Mouse (Mus musculus) testis, adult 2 months (tissue): ENCODE results near the gene Synpo2. TPM values are rescaled to one million over a fixed set of nuclear protein-coding genes. Genes with fewer than 3 reads are reported as not detected.
A peak's percentile ranks its signal among the peaks of the same experiment; 100 is the strongest.

Source experiments
- H3K27ac ChIP-seq: fragments of 200-500 bp; 2 replicates; pipeline ENCODE4 v1.5.1; 2012; ENCODE audit warnings: low read depth, low read length; ENCODE audit not compliant: control insufficient read depth, insufficient read depth
- H3K27me3 ChIP-seq: fragments of 200-500 bp; 2 replicates; pipeline ENCODE4 v1.6.1; 2012; ENCODE audit warnings: mild to moderate bottlenecking, low read length, moderate library complexity; ENCODE audit not compliant: control insufficient read depth, insufficient read depth
- H3K36me3 ChIP-seq: fragments of 200-500 bp; 2 replicates; pipeline ENCODE4 v1.6.1; 2012; ENCODE audit warnings: mild to moderate bottlenecking, low read length; ENCODE audit not compliant: control insufficient read depth, insufficient read depth
- H3K4me1 ChIP-seq: fragments of 200-500 bp; 2 replicates; pipeline ENCODE4 v1.6.1; 2012; ENCODE audit warnings: low read length; ENCODE audit not compliant: control insufficient read depth, insufficient read depth
- H3K4me3 ChIP-seq: fragments of 200-500 bp; 2 replicates; pipeline ENCODE4 v1.5.1; 2012; ENCODE audit warnings: low read depth, mild to moderate bottlenecking, low read length, moderate library complexity, mixed read lengths; ENCODE audit not compliant: control insufficient read depth
- CTCF ChIP-seq: fragments of 200-500 bp; IDR thresholded peaks from 2 replicates; pipeline ENCODE4 v1.5.1; 2012; ENCODE audit warnings: low read depth, mild to moderate bottlenecking, inconsistent platforms, low read length, moderate library complexity; ENCODE audit not compliant: control insufficient read depth, insufficient read depth, insufficient replicate concordance
- POLR2A ChIP-seq: fragments of 200-500 bp; IDR thresholded peaks from 2 replicates; pipeline ENCODE4 v1.6.1; 2012; ENCODE audit warnings: low read depth, mild to moderate bottlenecking, inconsistent platforms, low read length, moderate library complexity; ENCODE audit not compliant: control insufficient read depth
- polyA plus RNA-seq: library from polyadenylated mRNA; depleted of rRNA; stranded (reverse); fragments of >200 nt; gene quantifications from 2 replicates; pipeline ENCODE4 v1.2.3, GENCODE M21; 2012; rRNA removed

Synpo2 gene
- 0.73 and 2.0 TPM in 2 replicates for polyA plus RNA-seq

DNA sequence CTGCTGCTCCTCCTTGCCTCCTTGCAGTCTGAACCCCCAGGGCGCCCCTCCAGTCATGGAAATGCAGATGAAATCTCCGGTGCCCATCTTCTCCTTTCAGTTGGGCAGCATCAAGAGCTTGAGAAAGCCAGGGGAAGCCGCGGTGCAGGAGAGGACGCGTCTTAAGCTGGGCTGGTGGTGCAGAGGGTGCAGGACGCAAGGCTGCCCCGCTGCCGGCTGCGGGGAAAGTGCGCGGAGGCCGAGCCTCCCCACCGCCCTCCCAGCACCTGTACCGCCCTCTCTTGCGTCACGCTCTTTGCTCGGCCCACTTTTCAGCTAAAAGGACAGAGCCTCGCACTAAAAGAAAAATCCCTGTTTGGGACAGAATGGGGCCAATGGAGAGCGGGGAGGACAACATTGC, at the start of gene Synpo2:
TSS of gene Synpo2 (minus strand) at position 229 of the 400 bp plus-strand sequence.
- Histone ChIP-seq H3K27me3 (no peaks in the 10 kb centered on the region), H3K4me1 (peaks cover 5% of the 10 kb centered on the region), H3K4me3 (peak within 1 kb of the TSS; percentile 61), H3K36me3 (no peaks in the 10 kb centered on the region), H3K27ac (no peak within 1 kb of the TSS)
- TF ChIP-seq POLR2A, result no peak
- no peak for TF ChIP-seq CTCF

GRCm38 (mm10) chr3:123285649-123286048, 49.7 kb upstream of the Synpo2 start:
- no peaks in the 10 kb centered on the region for H3K4me1 ChIP-seq
- no peak for TF ChIP-seq POLR2A
- TF ChIP-seq CTCF, result no peak

DNA sequence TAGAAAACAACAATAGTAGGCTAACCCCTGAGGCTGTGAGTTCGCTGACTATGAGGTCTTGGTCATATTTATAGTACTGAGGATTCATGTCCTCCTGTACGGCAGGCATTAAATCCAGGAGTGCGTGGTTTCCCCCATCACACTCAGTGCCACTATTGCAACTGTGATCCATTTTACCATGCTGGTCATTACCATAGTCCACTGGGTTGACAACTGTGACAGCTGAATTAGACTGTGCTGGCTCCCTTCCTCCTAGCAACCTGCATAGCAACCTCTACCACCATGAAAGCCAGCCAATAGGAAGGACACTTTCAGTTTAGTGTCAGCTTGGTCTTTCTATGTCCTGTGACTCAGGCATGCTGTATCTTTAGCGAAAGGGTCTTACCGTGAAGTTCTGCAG, 48.3 kb upstream of the Synpo2 start:
- H3K4me3 ChIP-seq, result no peak overlapping the region
- TF ChIP-seq CTCF (no peak), POLR2A (no peak)
- no peak overlapping the region for H3K27ac ChIP-seq
- H3K36me3 ChIP-seq, result no peaks in the 10 kb centered on the region
- no peaks in the 10 kb centered on the region for H3K4me1 ChIP-seq
- no peaks in the 10 kb centered on the region for H3K27me3 ChIP-seq

More at GRCm38 (mm10) chr3:123285649-123286048, 49.7 kb upstream of the Synpo2 start:
- H3K4me3 ChIP-seq, result no peak overlapping the region
- H3K27ac ChIP-seq, result no peak overlapping the region
- H3K36me3 ChIP-seq, result no peaks in the 10 kb centered on the region
- H3K27me3 ChIP-seq, result no peaks in the 10 kb centered on the region

- H3K27ac ChIP-seq, result no peak overlapping the region
- H3K4me1 ChIP-seq, result no peaks in the 10 kb centered on the region
- H3K27me3 ChIP-seq, result no peaks in the 10 kb centered on the region
- H3K4me3 ChIP-seq, result no peak overlapping the region
- no peaks in the 10 kb centered on the region for H3K36me3 ChIP-seq
- TF ChIP-seq POLR2A (no peak), CTCF (no peak)
Measured at GRCm38 (mm10) chr3:123282866-123283615, 47.1 kb upstream of the Synpo2 start.

DNA sequence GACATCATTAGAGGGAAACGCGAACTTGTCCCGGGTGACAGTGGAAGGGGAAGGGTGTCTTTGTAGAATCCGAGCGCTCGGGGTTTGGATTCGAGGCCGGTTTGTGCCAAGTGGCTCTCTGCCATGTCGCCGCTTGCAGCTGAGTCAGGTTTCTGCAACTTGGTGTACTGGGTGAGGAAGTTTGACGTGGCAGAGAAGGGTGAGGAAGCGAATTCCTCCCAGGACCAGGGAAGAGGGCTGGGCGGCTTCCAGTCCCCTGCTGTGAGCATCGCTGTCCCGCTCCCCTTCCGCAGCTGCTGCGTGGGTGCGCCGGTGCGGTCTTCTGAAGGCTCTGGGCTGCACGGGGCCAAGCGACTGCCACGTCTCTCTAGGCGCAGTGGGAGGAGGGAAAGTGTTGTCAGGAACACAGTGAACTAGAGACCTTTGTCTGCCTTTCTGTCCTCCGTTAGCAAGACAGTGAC, 31.8 kb upstream of the Synpo2 start:
- TF ChIP-seq POLR2A (peak; percentile 14; the same call in 1 of the 2 replicates), CTCF (no peak)
- Histone ChIP-seq H3K27me3 (no peaks in the 10 kb centered on the region), H3K36me3 (no peaks in the 10 kb centered on the region), H3K4me3 (peak overlapping the region; percentile 92), H3K27ac (peak overlapping the region; percentile 51), H3K4me1 (peaks cover 9% of the 10 kb centered on the region)

- no peaks in the 10 kb centered on the region for H3K27me3 ChIP-seq
- peaks cover 9% of the 10 kb centered on the region for H3K4me1 ChIP-seq
- peak within 1 kb of the TSS; percentile 92 for H3K4me3 ChIP-seq
- peak within 1 kb of the TSS; percentile 51 for H3K27ac ChIP-seq
- H3K36me3 ChIP-seq, result no peaks in the 10 kb centered on the region
- TF ChIP-seq POLR2A (no peak), CTCF (no peak)
Measured at GRCm38 (mm10) chr3:123266753-123267651, 31.1 kb upstream of the Synpo2 start, which contains the start of gene Sec24d. TSS of gene Sec24d (plus strand) at chr3:123267455.

GRCm38 (mm10) chr3:123264706-123265105, 28.8 kb upstream of the Synpo2 start:
- Histone ChIP-seq H3K36me3 (no peaks in the 10 kb centered on the region), H3K4me3 (no peak overlapping the region), H3K4me1 (peaks cover 9% of the 10 kb centered on the region), H3K27me3 (no peaks in the 10 kb centered on the region), H3K27ac (no peak overlapping the region)
- TF ChIP-seq POLR2A (no peak), CTCF (no peak)
